Mouse (Mus musculus) CD4-positive, CD25-positive, alpha-beta regulatory T cell, adult 9 weeks (primary cell): ENCODE data around the gene Gm12248. TPM values are rescaled to one million over a fixed set of nuclear protein-coding genes. Genes with fewer than 3 reads are reported as not detected.

Experiments
- polyA plus RNA-seq: library from polyadenylated mRNA; unstranded; fragments of 100-300 nt; shearing (Covaris generic); gene quantifications from one replicate; pipeline ENCODE4 v1.2.1, GENCODE M21; 2017

Gene Gm12248
- polyA plus RNA-seq = 0.24 TPM

GRCm38 (mm10) chr11:58093021-58093528 is at the start of gene Gm12248:
Gm12248 (minus strand) TSS chr11:58093134.

GRCm38 (mm10) chr11:58103697-58104306 is 10.9 kb upstream of the Gm12248 start, which contains the start of gene Cnot8:
Cnot8 (plus strand) TSS chr11:58104153.

Other genes with a start within 250 kb of the Gm12248 start
- 16.3 TPM for gene Larp1, start 84.1 kb downstream of the Gm12248 start, polyA plus RNA-seq
- gene Cnot8, start 11.0 kb upstream of the Gm12248 start, polyA plus RNA-seq = 129 TPM
- gene Gemin5, start 75.4 kb upstream of the Gm12248 start, polyA plus RNA-seq = 8.9 TPM
- 93.1 TPM for gene Mrpl22, start 78.5 kb upstream of the Gm12248 start, polyA plus RNA-seq
- gene Igtp, start 106.4 kb upstream of the Gm12248 start, polyA plus RNA-seq = 465 TPM
- 79.4 TPM for gene Irgm2, start 106.5 kb upstream of the Gm12248 start, polyA plus RNA-seq
- not detected for gene 4930438A08Rik, start 181.7 kb upstream of the Gm12248 start, polyA plus RNA-seq
- gene Zfp692, start 213.9 kb upstream of the Gm12248 start, polyA plus RNA-seq = 14.4 TPM
- gene Zfp672, start 237.2 kb upstream of the Gm12248 start, polyA plus RNA-seq = 53.7 TPM
- gene Sh3bp5l, start 237.6 kb upstream of the Gm12248 start, polyA plus RNA-seq = 30.6 TPM